Mouse (Mus musculus): ENCODE data around the gene Usp15. TPM values are rescaled to one million over a fixed set of nuclear protein-coding genes. Genes with fewer than 3 reads are reported as not detected.

Usp15 gene
- total RNA-seq, 2 experiments from 2014 or later: 92.3 to 112 TPM

DNA sequence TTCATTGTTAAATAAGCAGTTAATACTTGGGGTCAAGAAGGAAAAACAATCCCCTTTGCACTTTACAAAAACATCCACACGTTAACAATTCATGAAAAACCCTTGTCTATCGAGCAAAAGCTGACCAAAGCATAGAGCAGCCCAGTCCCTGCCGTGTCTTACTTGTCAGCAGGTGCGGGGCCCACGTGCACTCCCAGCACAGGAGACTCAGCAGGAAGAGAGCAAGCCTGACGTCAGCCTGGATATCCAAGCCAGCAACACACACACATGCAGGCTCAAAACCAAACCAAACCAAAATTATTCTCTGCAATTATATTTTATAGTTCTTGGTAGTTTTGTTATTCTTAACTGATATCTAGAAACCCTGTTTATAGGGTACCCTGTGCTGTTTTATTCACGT is 13.6 kb downstream of the Usp15 start:
- intact Hi-C loops (cut with DNase I): no loop called here
- DNase-seq (ENCODE audit: low spot score in 2 of 2): peak; percentile 44 to 66

DNA sequence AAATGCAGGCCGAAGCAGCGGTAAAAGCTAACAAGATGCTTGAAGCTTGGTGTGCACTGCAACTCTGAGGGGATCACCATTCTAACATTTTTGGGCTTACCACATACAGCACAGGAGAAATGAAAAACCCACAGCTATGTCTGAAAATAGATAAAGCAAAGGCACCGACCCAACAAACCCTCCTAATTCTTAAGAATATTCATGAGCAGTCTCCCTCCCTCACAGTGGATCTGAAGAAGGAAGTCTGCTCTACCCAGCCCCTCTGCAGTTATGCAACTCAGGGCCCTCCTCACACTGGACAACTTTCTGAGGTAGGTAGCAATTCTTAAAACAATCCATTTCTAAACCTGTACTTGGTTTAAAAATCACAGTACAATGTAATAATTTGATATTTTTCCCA is 14.4 kb downstream of the Usp15 start:
- no peak for DNase-seq (ENCODE audit: low spot score in 2 of 2)
- intact Hi-C loops (cut with DNase I): no loop called here

DNA sequence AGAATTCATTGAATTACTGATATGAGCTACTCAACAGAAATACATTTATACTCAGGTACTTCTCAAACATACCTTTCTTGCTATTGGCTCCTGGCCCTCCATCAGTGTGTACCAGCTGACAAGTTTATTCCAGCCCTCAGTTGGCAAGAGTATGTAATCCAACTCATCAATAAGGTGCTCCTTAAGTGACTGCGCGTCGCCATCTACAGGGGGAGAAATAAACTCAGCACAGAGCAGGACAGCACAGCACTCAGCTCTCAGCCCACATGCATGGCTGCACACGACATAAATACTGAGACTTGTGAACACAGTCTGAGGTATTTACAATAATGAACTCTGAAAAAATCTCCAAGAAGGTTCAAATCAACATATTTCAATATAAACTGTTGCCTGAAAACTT is 21.0 kb downstream of the Usp15 start:
- intact Hi-C loops (cut with DNase I): no loop called here
- DNase-seq (ENCODE audit: low spot score in 2 of 2): no peak

DNA sequence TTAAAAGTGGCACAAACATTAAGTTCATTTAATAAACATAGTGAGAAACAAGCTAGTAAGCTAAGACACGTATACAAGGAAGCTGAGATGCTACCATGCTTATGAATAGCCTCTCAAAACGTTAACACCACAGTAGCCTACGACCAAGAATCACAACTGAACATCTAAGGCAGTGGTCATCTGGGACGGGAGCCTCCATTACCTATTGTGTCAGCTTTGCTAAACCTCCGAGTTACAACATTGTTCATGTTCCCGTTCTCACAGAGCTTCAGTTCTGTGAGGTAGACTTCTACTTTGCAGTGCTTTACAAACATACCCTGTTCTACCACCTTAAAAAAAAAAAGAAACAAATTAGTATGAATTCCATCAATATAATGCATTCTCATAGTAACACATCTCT is 25.9 kb downstream of the Usp15 start:
- DNase-seq (ENCODE audit: low spot score in 2 of 2): no peak
- intact Hi-C loops (cut with DNase I): no loop called here

DNA sequence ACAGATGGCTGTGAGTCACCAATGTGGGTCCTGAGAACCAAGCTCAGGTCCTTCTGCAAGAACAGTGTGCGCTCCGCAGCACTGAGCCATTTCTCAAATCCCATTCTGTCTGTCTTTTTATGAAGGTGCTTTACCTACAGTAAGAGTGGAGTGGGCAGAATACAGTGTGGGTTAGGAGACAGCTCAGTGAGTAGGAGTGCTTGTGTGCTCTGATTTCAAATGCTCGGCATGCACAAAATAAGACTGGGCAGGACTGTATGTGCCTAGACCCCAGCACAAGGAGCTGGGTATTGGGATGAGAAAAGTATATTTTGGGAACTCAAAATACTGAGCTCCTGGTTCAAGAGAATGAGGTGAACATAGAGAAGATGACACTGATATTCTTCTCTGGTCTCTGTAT is 31.3 kb downstream of the Usp15 start:
- intact Hi-C loops (cut with DNase I): no loop called here
- DNase-seq (ENCODE audit: low spot score in 2 of 2): no peak

DNA sequence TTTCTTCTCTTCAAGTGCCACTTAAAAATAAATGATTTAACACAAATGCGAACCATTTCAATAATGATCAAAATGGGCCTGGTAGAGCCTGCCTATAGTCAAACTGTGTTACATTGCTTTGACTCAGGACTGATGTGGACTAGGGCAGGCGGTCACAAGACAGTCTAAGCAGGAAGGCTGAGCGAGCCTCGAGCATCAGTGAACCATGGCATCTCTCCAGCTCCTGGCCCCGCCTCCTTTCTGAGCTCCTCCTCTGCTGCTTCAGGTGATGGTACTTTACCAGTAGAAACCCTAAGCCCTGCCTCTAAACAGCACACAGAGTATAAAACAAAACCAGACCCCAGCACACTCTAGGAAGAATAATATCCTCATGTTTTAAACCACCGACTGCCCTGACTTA is 36.3 kb downstream of the Usp15 start:
- intact Hi-C loops (cut with DNase I): no loop called here
- no peak for DNase-seq (ENCODE audit: low spot score in 2 of 2)

DNA sequence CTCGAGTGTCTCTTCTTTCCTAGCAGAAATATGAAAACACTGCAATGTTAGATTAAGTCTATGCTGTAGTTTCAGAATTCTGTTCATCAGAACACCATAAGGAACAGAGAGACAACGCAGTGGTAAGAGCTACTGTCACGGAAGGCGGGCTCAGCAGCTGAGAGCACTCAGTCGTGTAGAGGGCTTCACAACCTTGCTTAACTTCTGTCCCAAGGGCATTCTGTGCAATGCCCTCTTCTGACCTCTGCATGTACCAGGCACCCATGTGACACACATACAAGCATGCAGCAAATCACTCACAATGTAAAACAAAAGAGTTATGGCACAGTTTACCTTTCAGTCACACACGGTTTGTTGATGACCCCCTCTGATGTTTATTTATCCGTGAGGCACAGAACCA is 37.5 kb downstream of the Usp15 start:
- intact Hi-C loops (cut with DNase I): no loop called here
- no peak for DNase-seq (ENCODE audit: low spot score in 2 of 2)

DNA sequence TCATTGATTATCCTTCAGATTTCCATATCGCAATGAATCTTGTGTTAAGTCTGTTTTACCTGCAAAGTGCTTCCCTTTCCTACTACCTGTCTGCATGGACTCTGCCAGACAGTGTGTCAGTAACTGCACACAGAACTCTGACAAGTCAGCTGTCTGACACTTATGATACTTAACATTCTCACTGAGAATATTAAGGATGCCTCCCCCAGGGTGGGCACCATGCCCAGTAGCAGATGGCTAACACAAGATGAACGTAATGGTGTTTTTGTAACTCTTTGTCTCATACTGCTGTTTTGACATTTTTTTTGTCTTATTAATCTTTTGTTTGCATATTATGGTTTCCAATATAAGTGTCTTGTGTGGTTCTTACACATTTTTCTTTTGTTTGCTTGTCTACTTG is 40.4 kb downstream of the Usp15 start:
- no peak for DNase-seq (ENCODE audit: low spot score in 2 of 2)
- intact Hi-C loops (cut with DNase I): no loop called here

DNA sequence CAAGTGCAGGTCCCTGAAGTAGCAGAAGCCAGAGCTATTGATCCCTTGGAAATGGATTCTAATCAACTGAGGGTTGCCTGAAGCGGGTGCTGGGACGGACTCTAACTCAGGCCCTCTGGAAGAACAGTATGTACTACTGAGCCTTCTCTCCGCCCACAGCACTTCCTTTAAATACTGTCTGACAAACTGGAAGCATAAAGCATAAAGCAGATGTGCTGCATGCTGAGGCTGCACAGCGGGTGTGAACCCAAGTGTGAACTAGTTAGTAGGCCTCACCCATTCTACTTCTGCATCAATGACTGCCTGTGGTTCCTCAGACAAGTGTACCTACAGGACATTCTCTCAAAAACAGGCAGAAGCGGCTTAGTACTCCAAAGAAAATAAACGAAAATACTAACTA is 41.0 kb downstream of the Usp15 start:
- intact Hi-C loops (cut with DNase I): no loop called here
- no peak for DNase-seq (ENCODE audit: low spot score in 2 of 2)

DNA sequence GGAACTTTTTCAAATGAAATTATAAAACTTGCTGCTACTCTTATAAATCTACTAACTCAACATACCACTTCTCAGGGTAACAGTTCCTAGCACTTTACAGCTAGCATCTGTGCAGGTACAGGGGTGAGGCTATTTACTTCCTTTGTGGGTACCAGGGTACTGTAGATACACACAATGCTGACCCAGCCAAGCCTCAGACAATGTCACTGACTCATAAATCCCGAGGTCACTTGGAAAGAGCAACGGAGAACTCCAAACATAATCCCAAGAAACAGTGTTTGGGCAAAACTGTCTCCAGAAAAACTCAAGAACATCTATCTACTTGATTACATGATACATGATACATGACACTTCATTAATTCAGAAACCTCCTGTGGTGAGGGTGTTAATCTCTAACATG is 43.5 kb downstream of the Usp15 start:
- no peak for DNase-seq (ENCODE audit: low spot score in 2 of 2)
- intact Hi-C loops (cut with DNase I): no loop called here

DNA sequence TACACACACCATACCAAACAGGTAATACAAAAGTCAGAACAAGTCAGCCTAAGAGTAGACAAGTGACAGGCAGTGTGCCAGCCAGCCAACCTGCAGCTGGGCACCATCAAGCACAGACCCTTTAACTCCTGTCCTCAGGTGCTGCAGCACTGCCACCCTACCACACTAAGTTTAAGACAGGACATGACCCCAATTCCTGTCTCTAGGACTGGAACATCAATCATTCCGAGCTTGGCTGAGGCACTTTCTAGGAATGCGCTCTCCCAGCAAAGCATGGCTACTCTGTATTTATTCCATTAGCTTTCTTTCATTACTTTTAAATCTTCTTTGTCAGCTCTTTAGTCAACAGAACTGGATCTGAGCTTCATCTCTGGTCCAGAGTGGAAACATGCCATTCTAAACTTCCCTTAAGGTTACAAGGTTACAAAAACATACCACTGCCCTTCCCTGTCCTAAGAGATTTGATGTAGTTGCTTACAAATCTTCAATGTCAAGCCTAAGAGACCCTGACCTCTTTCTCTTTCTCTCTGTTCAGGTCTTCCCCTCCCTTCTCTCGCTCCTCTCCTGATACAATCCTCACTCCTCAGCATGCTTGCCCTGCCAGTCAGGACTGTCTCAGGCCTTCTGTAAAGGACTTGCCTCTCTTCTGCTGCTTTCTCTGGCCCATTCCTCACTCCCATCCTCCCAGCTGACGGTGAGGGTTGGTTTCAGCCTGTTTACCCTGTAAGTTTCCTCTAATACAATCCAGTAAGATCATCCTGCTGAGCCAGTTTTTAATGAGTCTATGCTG is 48.6 kb downstream of the Usp15 start:
- intact Hi-C loops (cut with DNase I): no loop called here
- DNase-seq (ENCODE audit: low spot score in 2 of 2): no peak

DNA sequence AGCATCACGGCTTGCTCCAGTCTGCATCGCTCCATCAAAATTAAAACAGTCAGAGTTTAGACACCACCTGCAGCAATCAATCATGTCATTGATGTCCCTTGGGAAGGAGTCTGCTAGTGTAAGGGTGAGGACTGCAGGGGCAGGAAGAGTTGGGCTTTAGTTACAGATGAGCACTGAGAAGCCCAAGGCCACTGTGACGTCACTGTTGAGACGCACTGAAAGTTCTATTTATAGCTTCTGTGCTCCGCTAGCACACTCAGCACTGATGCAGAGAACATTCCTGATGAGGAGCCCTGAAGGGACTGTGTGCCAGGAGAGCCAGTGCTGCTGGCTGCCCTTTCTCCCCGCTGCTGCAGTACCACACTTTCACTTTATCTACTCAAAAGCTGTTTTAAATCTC is 49.6 kb downstream of the Usp15 start:
- intact Hi-C loops (cut with DNase I): no loop called here
- DNase-seq (ENCODE audit: low spot score in 2 of 2): peak in 1 of 2 experiments; percentile 12

DNA sequence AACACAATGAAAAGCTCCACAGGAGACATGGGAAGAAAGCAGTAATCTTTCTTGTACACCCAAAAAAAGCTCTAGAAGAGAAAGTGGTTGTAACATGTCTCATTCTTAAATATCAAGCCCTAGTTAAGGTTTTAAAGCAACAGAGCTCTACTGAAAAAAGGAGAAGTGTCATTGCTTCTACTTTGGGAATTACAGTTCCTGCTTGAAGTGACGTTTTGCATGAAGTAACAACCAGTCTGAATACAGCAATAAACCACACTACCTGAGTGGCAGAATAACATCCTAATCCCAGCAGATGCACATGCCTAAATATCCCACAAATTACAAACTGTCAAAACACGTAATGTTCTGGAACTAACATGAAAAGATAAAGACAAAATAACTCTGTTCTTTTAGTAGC is 50.4 kb downstream of the Usp15 start:
- no peak for DNase-seq (ENCODE audit: low spot score in 2 of 2)
- intact Hi-C loops (cut with DNase I): no loop called here

DNA sequence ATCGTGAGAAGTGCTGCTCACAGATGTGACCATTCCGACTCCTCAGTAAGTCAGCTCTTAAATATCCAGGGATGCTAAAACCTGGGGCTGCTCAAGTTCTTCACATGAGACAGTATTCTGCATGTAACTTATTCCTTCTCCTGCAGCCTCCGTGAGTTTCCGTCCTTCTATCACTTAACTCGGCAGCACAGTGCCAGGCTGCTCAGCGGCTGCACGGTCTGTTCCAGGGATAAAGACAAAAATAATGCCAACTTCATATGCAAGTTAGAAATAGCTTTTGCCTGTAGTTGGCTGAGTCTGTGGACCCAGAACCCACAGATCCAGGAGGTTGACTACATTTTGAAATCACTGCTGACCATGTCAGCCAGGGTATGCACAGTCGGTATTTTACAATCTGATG is 52.5 kb downstream of the Usp15 start:
- intact Hi-C loops (cut with DNase I): no loop called here
- DNase-seq (ENCODE audit: low spot score in 2 of 2): peak; percentile 42 to 54

DNA sequence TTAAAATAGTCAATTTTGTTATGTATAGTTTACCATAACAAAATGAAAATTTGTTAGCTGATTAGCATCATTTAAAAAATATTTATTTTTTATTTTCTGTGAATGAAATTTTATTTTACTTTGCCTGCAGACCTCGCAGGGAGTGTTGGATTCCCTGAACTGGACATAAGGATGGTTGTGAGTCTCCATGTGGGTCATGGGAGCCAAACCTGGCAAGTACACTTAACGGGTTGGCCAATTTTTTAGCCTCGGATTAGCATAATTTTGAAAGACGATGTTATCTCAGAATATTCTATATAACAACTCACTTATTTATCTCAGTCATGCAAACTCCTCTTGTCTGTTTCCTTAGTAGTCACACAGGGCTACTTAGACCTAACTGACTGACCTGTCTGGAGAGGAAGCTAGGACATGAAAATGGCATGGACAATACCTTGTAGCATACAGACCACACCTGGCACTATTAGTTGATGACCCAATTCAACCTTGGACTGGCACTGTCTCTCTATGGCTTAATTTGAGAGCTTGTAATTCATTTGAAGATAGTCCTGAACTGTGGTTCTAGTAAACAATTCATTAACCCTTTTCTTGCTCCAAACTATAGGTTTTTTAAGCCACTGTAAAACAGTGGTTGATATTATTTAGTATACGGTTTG is 54.3 kb downstream of the Usp15 start:
- no peak for DNase-seq (ENCODE audit: low spot score in 2 of 2)
- intact Hi-C loops (cut with DNase I): no loop called here

DNA sequence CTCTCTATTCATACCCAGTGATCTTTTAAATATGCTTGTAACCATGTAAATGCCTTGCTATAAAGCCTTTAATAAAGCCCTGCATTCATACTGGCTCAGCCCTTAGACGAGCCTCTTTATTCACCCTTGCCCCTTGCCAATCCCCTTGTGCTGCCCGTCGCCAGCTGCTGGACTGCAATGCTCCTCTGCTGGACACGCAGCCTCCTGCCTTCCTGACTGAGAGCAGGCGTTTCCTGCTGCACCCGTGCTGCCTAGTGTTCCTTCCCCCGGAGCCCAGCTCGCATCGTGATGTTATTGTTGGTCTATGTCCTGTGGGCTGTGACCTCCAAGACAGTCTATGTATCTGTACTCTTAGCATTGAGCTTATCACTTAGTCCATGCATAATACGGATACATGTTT is 61.0 kb downstream of the Usp15 start:
- intact Hi-C loops (cut with DNase I): no loop called here

DNA sequence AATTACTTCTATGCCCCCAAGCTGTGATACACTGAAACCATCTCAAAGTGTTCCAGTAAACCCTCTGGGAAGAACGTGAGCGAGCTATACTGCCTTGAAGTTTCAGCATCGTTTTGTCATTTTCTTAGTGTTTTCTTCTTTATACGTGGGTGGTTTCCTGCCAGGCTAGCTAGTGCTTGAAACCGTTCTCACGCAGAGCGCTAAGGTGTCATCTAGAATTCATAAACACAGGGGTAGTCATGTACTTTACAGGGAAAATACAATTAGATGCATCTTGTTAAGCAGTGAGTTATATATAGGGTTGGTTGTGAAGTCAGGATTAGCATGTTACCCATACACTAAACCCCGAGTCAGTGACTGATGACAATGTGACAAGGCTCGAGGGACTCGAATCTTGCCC is 65.3 kb downstream of the Usp15 start:
- intact Hi-C loops (cut with DNase I): no loop called here
- DNase-seq (ENCODE audit: low spot score in 2 of 2): no peak

More for the DNA sequence above, 61.0 kb downstream of the Usp15 start:
- no peak for DNase-seq (ENCODE audit: low spot score in 2 of 2)

DNA sequence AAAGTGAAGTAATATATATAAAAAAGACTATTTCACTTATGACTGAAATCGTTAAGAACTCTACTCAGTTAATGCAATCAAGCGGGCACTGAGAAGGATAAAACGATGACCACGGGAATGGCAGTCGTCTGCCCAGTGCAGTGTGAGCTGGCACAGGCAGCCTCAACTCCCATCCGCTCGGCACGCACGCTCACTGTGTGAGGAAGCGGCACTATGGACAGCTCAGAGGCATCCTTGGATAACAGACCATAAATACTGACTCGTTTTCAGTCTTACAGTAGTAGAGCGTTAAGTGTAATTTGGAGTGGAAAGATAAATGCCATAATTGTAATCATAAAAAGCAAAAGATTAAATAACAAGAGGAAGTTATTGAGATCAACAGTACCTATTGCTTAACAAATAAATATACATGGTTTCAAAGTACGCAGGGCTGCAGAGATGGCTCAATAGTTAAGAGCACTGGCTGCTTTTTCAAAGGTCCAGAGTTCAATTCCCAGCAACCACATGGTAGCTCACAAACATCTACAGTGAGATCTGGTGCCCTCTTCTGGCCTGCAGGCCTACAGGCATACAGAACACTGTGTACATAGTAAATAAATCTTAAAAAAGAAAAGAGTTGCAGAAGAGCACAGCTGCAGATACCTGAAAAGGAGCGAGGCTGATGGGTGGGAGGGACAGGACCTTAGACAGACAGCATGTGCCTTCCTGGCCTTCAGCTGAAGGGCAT is 76.0 kb downstream of the Usp15 start:
- intact Hi-C loops (cut with DNase I): no loop called here
- no peak for DNase-seq (ENCODE audit: low spot score in 2 of 2)

DNA sequence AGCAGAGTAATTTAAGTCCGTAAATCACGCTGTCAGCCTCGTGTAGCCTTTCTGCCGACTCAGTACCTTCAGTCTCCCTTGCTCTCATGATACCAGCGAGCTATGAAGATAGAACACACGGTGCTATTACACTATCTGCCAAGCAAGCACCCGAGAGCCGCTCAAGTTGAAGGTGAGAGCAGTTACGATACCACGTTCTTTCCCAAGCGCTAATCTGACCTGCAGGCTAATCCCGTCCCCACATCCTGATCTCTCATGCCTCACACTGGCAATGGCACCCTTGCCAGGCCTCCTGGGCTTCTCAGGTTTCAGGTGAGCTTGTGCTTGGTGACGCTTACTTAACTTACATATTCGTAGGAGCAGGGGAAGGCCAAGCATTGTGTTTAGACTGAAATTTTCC is 79.9 kb downstream of the Usp15 start:
- intact Hi-C loops (cut with DNase I): no loop called here
- DNase-seq (ENCODE audit: low spot score in 2 of 2): no peak

DNA sequence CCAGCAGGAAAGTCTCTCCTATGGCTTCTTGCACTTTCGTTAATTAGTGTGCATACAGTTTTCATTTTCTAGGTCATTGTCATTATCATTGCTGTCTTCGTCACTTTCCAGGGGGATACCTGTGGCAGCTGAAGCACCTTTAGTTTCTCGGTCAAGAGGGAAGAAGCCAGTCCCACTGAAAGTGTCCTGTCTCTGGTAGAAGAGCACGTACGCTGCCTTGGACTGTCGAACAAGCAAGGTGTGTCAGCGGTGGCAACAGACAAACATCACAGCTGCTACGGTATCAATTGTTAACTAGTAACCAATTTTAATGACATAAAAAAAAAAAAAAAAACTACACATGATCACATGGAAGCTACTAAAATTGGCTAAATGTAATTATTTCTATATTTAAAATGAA is 83.3 kb downstream of the Usp15 start:
- intact Hi-C loops (cut with DNase I): no loop called here
- DNase-seq (ENCODE audit: low spot score in 2 of 2): no peak

DNA sequence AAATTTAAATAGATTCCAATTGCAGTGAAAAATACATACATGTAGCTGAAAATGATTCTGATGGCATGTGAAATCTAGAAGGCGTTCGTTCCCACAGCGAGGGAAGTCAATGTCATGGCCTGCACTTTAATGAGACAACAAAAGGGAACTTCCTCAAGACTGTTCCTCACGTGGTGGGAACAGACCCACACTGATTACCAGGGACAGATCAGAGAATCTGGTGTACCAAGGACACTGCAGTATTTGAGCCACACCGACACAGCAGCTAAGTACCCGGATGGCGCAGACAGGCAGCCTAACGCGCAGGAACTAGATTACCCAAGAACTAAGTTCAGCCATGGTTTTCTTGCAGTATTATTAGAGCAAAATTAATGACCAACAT is 84.0 kb downstream of the Usp15 start:
- no peak for DNase-seq (ENCODE audit: low spot score in 2 of 2)
- intact Hi-C loops (cut with DNase I): no loop called here
